Mouse (Mus musculus): ENCODE results near the gene Pmf1.
"Not testable (repeated sequence)": the region's sequence is repeated elsewhere in the genome, so short reads cannot be mapped to it uniquely, and the experiment has no call there.

The Pmf1 gene

GRCm38 (mm10) chr3:88393776-88394375 is 16.3 kb downstream of the Pmf1 start:
- no peak for DNase-seq

- DNase-seq = no peak
Observed at GRCm38 (mm10) chr3:88384364-88384763, 25.8 kb downstream of the Pmf1 start, which contains the start of gene Bglap. Bglap (minus strand) TSS chr3:88384464.

GRCm38 (mm10) chr3:88382383-88382782 is 27.7 kb downstream of the Pmf1 start:
- not testable (repeated sequence) for DNase-seq

- not testable (repeated sequence) for DNase-seq
Observed at GRCm38 (mm10) chr3:88381389-88382315, 28.5 kb downstream of the Pmf1 start.

- not testable (repeated sequence) for DNase-seq
Observed at GRCm38 (mm10) chr3:88378599-88378998, 31.5 kb downstream of the Pmf1 start, which contains the start of gene Bglap2. Bglap2 (minus strand) TSS chr3:88378699.

GRCm38 (mm10) chr3:88376644-88377043 is 33.5 kb downstream of the Pmf1 start:
- DNase-seq = not testable (repeated sequence)

- DNase-seq = not testable (repeated sequence)
Observed at GRCm38 (mm10) chr3:88375750-88376626, 34.1 kb downstream of the Pmf1 start.

- DNase-seq = not testable (repeated sequence)
Observed at GRCm38 (mm10) chr3:88372643-88373042, 37.5 kb downstream of the Pmf1 start, which contains the start of gene Bglap3. Bglap3 (minus strand) TSS chr3:88372743.

GRCm38 (mm10) chr3:88368511-88368910 is 41.6 kb downstream of the Pmf1 start:
- not testable (repeated sequence) for DNase-seq

- DNase-seq = not testable (repeated sequence)
Observed at GRCm38 (mm10) chr3:88367517-88367916, 42.6 kb downstream of the Pmf1 start.

- DNase-seq = not testable (repeated sequence)
Observed at GRCm38 (mm10) chr3:88366830-88367428, 43.2 kb downstream of the Pmf1 start.

- DNase-seq = no peak
Observed at GRCm38 (mm10) chr3:88365705-88366361, 44.3 kb downstream of the Pmf1 start.

- peak; percentile 49 for DNase-seq
Observed at GRCm38 (mm10) chr3:88364337-88364736, 45.8 kb downstream of the Pmf1 start, which contains the start of gene Paqr6. Paqr6 (plus strand) TSS chr3:88364584.

- DNase-seq = peak; percentile 51
Observed at GRCm38 (mm10) chr3:88363700-88364099, 46.4 kb downstream of the Pmf1 start.

- DNase-seq = peak; percentile 40
Observed at GRCm38 (mm10) chr3:88361612-88362313, 48.4 kb downstream of the Pmf1 start.

- DNase-seq = no peak
Observed at GRCm38 (mm10) chr3:88361096-88361495, 49.0 kb downstream of the Pmf1 start.

GRCm38 (mm10) chr3:88359989-88360388 is 50.1 kb downstream of the Pmf1 start:
- DNase-seq = no peak

GRCm38 (mm10) chr3:88359584-88359983 is 50.5 kb downstream of the Pmf1 start:
- DNase-seq = no peak

GRCm38 (mm10) chr3:88354396-88355165 is 55.5 kb downstream of the Pmf1 start:
- peak; percentile 60 for DNase-seq

- peak; percentile 78 for DNase-seq
Observed at GRCm38 (mm10) chr3:88352907-88353306, 57.2 kb downstream of the Pmf1 start.

All from cerebellum, adult 9-11 months (tissue).